Mouse (Mus musculus) kidney, postnatal 0 days (tissue): ENCODE results near the gene Gtf3c5. TPM values are rescaled to one million over a fixed set of nuclear protein-coding genes. Genes with fewer than 3 reads are reported as not detected.

Experiments used
- ATAC-seq: fragments of 200-750 bp; cut with Nextera tagmentation; replicated peaks from 2 replicates; pipeline ENCODE4 v1.8.0; 2017; ENCODE audit warnings: low read depth, moderate number of reproducible peaks, moderate TSS enrichment, moderate library complexity; ENCODE audit not compliant: low FRiP score
- DNase-seq: peaks from one replicate; pipeline ENCODE4 v3.0.0-alpha.2; 2016; ENCODE audit warnings: low spot score
- H3K27ac ChIP-seq: fragments of 300-500 bp; sonication (generic); 2 replicates; pipeline ENCODE4 v1.5.1; 2014; ENCODE audit warnings: mild to moderate bottlenecking
- H3K27me3 ChIP-seq: fragments of 300-500 bp; sonication (generic); 2 replicates; pipeline ENCODE4 v1.6.1; 2014; ENCODE audit warnings: low read length, mixed read lengths; ENCODE audit not compliant: insufficient read depth
- H3K36me3 ChIP-seq: fragments of 300-500 bp; sonication (generic); 2 replicates; pipeline ENCODE4 v1.6.1; 2014; ENCODE audit warnings: low read length, mixed read lengths; ENCODE audit not compliant: insufficient read depth
- H3K4me1 ChIP-seq: fragments of 300-500 bp; sonication (generic); replicated peaks from 2 replicates; pipeline ENCODE4 v1.6.1; 2014; ENCODE audit warnings: antibody characterized with exemption, low read length, mixed read lengths; ENCODE audit not compliant: insufficient read depth
- H3K4me2 ChIP-seq: fragments of 300-500 bp; sonication (generic); 2 replicates; pipeline ENCODE4 v1.6.1; 2014; ENCODE audit warnings: mild to moderate bottlenecking, low read length, moderate library complexity, mixed read lengths
- H3K4me3 ChIP-seq: fragments of 300-500 bp; sonication (generic); replicated peaks from 2 replicates; pipeline ENCODE4 v1.5.1; 2014; ENCODE audit warnings: low read depth, low read length
- H3K9ac ChIP-seq: fragments of 300-500 bp; sonication (generic); 2 replicates; pipeline ENCODE4 v1.6.1; 2014; ENCODE audit warnings: low read depth, low read length
- H3K9me3 ChIP-seq: fragments of 300-500 bp; sonication (generic); replicated peaks from 2 replicates; pipeline ENCODE4 v1.6.1; 2016; ENCODE audit warnings: low read length, inconsistent platforms, mixed read lengths
- CTCF ChIP-seq: IDR thresholded peaks from 2 replicates; pipeline ENCODE4 v1.5.1; 2016; ENCODE audit warnings: antibody characterized with exemption, low read depth, mild to moderate bottlenecking, moderate library complexity
- WGBS: fragments of 180-500 bp; shearing (Covaris S2); extraction: QIAGEN DNeasy Blood & Tissue Kit; methylation state at CpG from one replicate; pipeline ENCODE4 v1.1.7; 2014; 5-methylcytosine and 5-hydroxymethylcytosine counted together
- polyA plus RNA-seq: library from polyadenylated mRNA; unstranded; fragments of >200 nt; fragmentation: Nextera tagmentation; extraction: Ambion mirVana; gene quantifications from 2 replicates; pipeline ENCODE4 v1.2.1, GENCODE M21; 2015

Gtf3c5 gene
- polyA plus RNA-seq, 1 experiment from 2014 or later, result 19.6 TPM

GRCm38 (mm10) chr2:28539206-28539605 lies 44.3 kb downstream of the Gtf3c5 start:
- Histone ChIP-seq H3K9me3 (no peaks in the 10 kb centered on the region), H3K9ac (no peak overlapping the region), H3K27me3 (no peaks in the 10 kb centered on the region), H3K4me3 (no peak overlapping the region), H3K4me2 (no peak overlapping the region), H3K4me1 (peaks cover 16% of the 10 kb centered on the region), H3K27ac (no peak overlapping the region; the same call in 1 of the 2 replicates), H3K36me3 (peaks cover 15% of the 10 kb centered on the region; the same call in 1 of the 2 replicates)
- no peak for TF ChIP-seq CTCF
- ATAC-seq, result peak; percentile 36; the same call in 1 of the 2 replicates
- WGBS, result 38% methylated on average over 7 of the region's 7 CpGs
- no peak for DNase-seq

GRCm38 (mm10) chr2:28538817-28539128 lies 44.8 kb downstream of the Gtf3c5 start:
- Histone ChIP-seq H3K36me3 (peaks cover 10% of the 10 kb centered on the region; the same call in 1 of the 2 replicates), H3K4me3 (no peak overlapping the region), H3K4me2 (no peak overlapping the region), H3K27ac (no peak overlapping the region; the same call in 1 of the 2 replicates), H3K9ac (no peak overlapping the region), H3K9me3 (no peaks in the 10 kb centered on the region), H3K4me1 (peaks cover 18% of the 10 kb centered on the region), H3K27me3 (no peaks in the 10 kb centered on the region)
- DNase-seq, result no peak
- WGBS, result 75% methylated on average over 1 of the region's 1 CpGs
- no peak for TF ChIP-seq CTCF
- ATAC-seq, result no peak

GRCm38 (mm10) chr2:28537995-28538816 lies 45.3 kb downstream of the Gtf3c5 start:
- H3K27ac ChIP-seq, result no peak overlapping the region

GRCm38 (mm10) chr2:28537634-28537920 lies 46.0 kb downstream of the Gtf3c5 start:
- Histone ChIP-seq H3K9ac (no peak overlapping the region), H3K27ac (no peak overlapping the region), H3K4me2 (no peak overlapping the region), H3K4me1 (peaks cover 23% of the 10 kb centered on the region), H3K36me3 (peaks cover 5% of the 10 kb centered on the region; the same call in 1 of the 2 replicates), H3K4me3 (no peak overlapping the region), H3K27me3 (no peaks in the 10 kb centered on the region), H3K9me3 (no peaks in the 10 kb centered on the region)
- no peak for TF ChIP-seq CTCF
- DNase-seq (no peak), ATAC-seq (no peak)
- WGBS, result 47% methylated on average over 4 of the region's 4 CpGs

More at GRCm38 (mm10) chr2:28537995-28538816, 45.3 kb downstream of the Gtf3c5 start:
- no peak for DNase-seq
- Histone ChIP-seq H3K4me2 (no peak overlapping the region), H3K4me1 (peaks cover 18% of the 10 kb centered on the region), H3K27me3 (no peaks in the 10 kb centered on the region), H3K4me3 (no peak overlapping the region), H3K36me3 (peaks cover 8% of the 10 kb centered on the region; the same call in 1 of the 2 replicates), H3K9me3 (no peaks in the 10 kb centered on the region), H3K9ac (no peak overlapping the region)
- TF ChIP-seq CTCF, result no peak
- 80% methylated on average over 8 of the region's 8 CpGs for WGBS
- no peak for ATAC-seq

- no peak for DNase-seq
- 78% methylated on average over 11 of the region's 11 CpGs for WGBS
- Histone ChIP-seq H3K27me3 (no peaks in the 10 kb centered on the region), H3K4me2 (no peak overlapping the region), H3K9me3 (no peaks in the 10 kb centered on the region), H3K27ac (0 out of 2 replicates have a peak overlapping the region, but pooled peaks have one; percentile 8), H3K4me3 (no peak overlapping the region), H3K9ac (no peak overlapping the region), H3K4me1 (peaks cover 25% of the 10 kb centered on the region), H3K36me3 (no peaks in the 10 kb centered on the region)
- no peak for TF ChIP-seq CTCF
- ATAC-seq, result no peak
Observed at GRCm38 (mm10) chr2:28536766-28537633, 46.6 kb downstream of the Gtf3c5 start.

- Histone ChIP-seq H3K9ac (no peak overlapping the region), H3K4me3 (no peak overlapping the region), H3K27ac (0 out of 2 replicates have a peak overlapping the region, but pooled peaks have one; percentile 8), H3K9me3 (no peaks in the 10 kb centered on the region), H3K4me2 (no peak overlapping the region), H3K4me1 (peaks cover 25% of the 10 kb centered on the region), H3K27me3 (no peaks in the 10 kb centered on the region), H3K36me3 (no peaks in the 10 kb centered on the region)
- no peak for TF ChIP-seq CTCF
- 40% methylated on average over 4 of the region's 4 CpGs for WGBS
- ATAC-seq, result no peak
- no peak for DNase-seq
Observed at GRCm38 (mm10) chr2:28536166-28536565, 47.4 kb downstream of the Gtf3c5 start.
